Mouse (Mus musculus) hindbrain, embryonic 12.5 days (tissue): ENCODE data around the gene Ccdc97. TPM values are rescaled to one million over a fixed set of nuclear protein-coding genes. Genes with fewer than 3 reads are reported as not detected.
"Not testable (repeated sequence)": the region's sequence is repeated elsewhere in the genome, so short reads cannot be mapped to it uniquely, and the experiment has no call there.

Experiments used
- ATAC-seq: fragments of 200-750 bp; cut with Nextera tagmentation; 2 replicates; pipeline ENCODE4 v1.8.0; 2017; ENCODE audit warnings: moderate TSS enrichment; ENCODE audit not compliant: low FRiP score
- H3K27ac ChIP-seq: fragments of 300-500 bp; sonication (generic); 2 replicates; pipeline ENCODE4 v1.5.1; 2016; ENCODE audit warnings: mild to moderate bottlenecking
- H3K27me3 ChIP-seq: fragments of 300-500 bp; sonication (generic); 2 replicates; pipeline ENCODE4 v1.6.1; 2016; ENCODE audit warnings: mild to moderate bottlenecking
- H3K36me3 ChIP-seq: fragments of 300-500 bp; sonication (generic); 2 replicates; pipeline ENCODE4 v1.6.1; 2016; ENCODE audit warnings: mild to moderate bottlenecking
- H3K4me1 ChIP-seq: fragments of 300-500 bp; sonication (generic); 2 replicates; pipeline ENCODE4 v1.6.1; 2016
- H3K4me2 ChIP-seq: fragments of 300-500 bp; sonication (generic); replicated peaks from 2 replicates; pipeline ENCODE4 v1.6.1; 2016; ENCODE audit warnings: mild to moderate bottlenecking
- H3K4me3 ChIP-seq: fragments of 300-500 bp; sonication (generic); 2 replicates; pipeline ENCODE4 v1.5.1; 2016; ENCODE audit warnings: mild to moderate bottlenecking
- H3K9ac ChIP-seq: fragments of 300-500 bp; sonication (generic); 2 replicates; pipeline ENCODE4 v1.6.1; 2016; ENCODE audit warnings: mild to moderate bottlenecking, moderate library complexity
- H3K9me3 ChIP-seq: fragments of 300-500 bp; sonication (generic); replicated peaks from 2 replicates; pipeline ENCODE4 v1.6.1; 2016; ENCODE audit warnings: mild to moderate bottlenecking
- WGBS: fragments of 180-500 bp; shearing (Covaris S2); methylation state at CpG from one replicate; pipeline ENCODE4 v1.1.7; 2016; 5-methylcytosine and 5-hydroxymethylcytosine counted together
- polyA plus RNA-seq: library from polyadenylated mRNA; unstranded; fragments of >200 nt; fragmentation: Nextera tagmentation; extraction: Ambion mirVana; gene quantifications from 2 replicates; pipeline ENCODE4 v1.2.1, GENCODE M21; 2016

The Ccdc97 gene
- polyA plus RNA-seq, 1 experiment from 2014 or later = 32.8 TPM

DNA sequence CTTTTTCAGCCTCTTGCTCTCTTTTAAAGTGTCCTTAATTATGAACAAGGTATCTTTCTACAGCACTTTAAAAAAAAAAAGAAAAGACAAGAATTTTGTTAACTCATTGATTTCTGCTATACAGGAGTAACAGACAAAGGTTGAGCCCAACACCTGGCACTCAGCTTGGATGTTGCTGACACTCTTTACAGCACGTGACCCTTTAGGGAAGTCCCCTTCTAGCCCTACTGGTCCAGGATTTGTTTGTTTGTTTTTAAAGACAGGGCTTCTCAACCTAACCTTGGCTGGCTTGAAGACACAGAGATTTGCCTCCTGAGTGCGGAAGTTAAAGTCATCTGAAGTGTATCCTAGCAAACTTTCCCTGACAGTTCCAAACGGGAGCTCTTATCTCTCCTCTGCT lies 28.0 kb upstream of the Ccdc97 start:
- Histone ChIP-seq H3K4me2 (no peak overlapping the region), H3K4me1 (peaks cover 1% of the 10 kb centered on the region), H3K4me3 (no peak overlapping the region), H3K27me3 (no peaks in the 10 kb centered on the region), H3K9ac (no peak overlapping the region), H3K9me3 (no peaks in the 10 kb centered on the region), H3K27ac (no peak overlapping the region), H3K36me3 (peaks cover 93% of the 10 kb centered on the region)
- whole genome bisulfite sequencing = 84% methylated on average over 3 of the region's 3 CpGs
- no peak for ATAC-seq

DNA sequence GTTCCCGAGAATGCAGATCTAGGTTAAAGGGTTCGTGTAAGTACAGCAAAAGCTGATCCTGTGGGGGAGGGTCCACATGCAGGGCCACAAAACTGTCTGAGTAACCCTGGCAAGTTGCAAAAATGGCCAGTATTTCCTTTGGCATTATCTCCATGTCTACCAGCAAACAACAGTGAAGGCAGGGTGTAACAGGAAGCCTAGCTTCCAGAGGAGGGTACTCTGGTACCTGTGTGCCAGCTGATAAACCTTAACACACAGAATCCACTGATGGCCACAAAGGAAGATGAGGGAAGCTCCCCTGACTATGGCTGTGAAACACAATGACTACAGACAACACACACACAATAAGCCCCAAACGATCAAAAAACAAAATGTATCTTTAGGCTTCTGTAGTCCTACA lies 19.4 kb upstream of the Ccdc97 start:
- Histone ChIP-seq H3K4me3 (no peak overlapping the region), H3K27ac (no peak overlapping the region), H3K36me3 (peaks cover 94% of the 10 kb centered on the region), H3K9me3 (no peaks in the 10 kb centered on the region), H3K4me2 (no peak overlapping the region), H3K4me1 (no peaks in the 10 kb centered on the region), H3K27me3 (no peaks in the 10 kb centered on the region), H3K9ac (no peak overlapping the region)
- no peak for ATAC-seq
- 94% methylated on average over 3 of the region's 3 CpGs for WGBS

DNA sequence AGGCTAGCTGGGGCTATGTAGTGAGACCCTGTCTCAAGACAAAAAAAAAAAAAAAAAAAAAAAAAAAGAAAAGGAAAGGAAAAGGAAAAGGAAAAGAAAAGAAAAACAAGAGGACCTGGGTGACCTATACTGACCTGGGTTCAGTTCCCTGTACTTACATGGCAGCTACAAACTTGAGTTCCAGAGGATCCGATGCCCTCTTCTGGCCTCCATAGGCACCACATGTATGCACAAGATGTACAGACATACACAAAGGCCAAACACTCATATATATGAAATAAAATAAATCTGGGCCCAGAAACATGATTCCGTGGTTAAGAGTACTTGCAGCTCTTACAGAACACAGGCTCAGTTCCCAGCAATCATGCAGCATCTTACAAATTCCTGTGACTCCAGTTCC lies 18.0 kb upstream of the Ccdc97 start:
- Histone ChIP-seq H3K27ac (no peak overlapping the region), H3K4me2 (no peak overlapping the region), H3K4me3 (no peak overlapping the region), H3K4me1 (no peaks in the 10 kb centered on the region), H3K36me3 (peaks cover 94% of the 10 kb centered on the region), H3K9ac (no peak overlapping the region), H3K27me3 (no peaks in the 10 kb centered on the region), H3K9me3 (no peaks in the 10 kb centered on the region)
- ATAC-seq = no peak
- 95% methylated on average over 2 of the region's 2 CpGs for WGBS

DNA sequence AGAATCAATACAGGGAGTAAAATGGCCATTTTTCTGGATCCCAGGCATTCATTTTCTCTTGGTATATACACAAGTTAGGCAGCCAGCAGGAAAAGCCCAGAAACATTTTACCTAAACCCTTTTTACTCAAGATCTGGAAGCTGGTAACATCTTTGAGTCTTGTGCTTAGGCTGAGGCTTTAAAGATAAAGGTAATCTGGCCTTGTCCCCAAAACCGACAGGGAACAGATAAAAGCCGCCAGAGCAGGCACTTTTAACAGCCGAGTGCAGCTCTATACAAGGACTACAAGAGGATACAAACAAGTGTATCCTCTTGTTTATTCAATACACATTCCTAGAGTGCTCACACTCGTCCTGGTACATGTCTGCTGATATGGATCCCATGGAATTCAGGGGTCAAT lies 16.1 kb upstream of the Ccdc97 start:
- Histone ChIP-seq H3K4me3 (no peak overlapping the region), H3K4me1 (no peaks in the 10 kb centered on the region), H3K27me3 (no peaks in the 10 kb centered on the region), H3K36me3 (peaks cover 92% of the 10 kb centered on the region), H3K27ac (no peak overlapping the region), H3K9me3 (no peaks in the 10 kb centered on the region), H3K4me2 (no peak overlapping the region), H3K9ac (no peak overlapping the region)
- no peak for ATAC-seq
- 87% methylated on average over 4 of the region's 4 CpGs for WGBS

DNA sequence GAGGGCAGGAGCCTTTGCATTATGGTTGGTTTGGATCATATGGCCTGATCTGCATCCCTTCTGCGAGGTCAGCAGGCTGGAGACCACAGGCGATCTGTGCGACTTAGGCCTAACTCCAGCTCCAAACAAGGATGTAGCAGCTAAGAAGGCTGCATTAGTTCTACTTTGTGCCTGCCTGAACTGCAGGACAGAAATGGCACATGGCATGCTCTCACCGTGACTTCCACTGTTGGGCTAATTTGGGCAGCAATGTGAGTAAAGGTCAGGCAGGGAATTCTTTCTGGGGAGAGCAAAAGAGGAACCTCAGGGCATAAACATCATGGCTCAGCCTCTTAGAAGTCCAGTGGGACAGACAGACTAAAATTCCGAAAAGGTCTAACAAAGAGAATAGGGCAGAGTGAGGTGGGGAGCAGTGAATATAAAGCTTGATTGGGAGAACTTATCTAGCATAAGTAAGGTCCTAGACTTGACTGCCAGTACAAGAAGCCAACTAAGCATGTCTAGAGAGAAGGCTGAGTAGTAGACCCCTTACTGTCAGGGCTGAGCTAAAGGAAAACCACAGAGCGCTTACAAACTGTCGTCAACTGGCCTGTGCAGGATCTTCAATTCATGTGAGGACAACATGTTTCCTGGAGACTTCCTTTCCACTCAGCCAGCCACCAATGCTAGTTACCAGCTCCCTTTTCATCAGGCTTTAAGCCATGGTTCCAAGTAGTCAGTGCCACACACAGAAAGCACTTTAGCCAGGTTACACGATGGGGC lies 12.6 kb upstream of the Ccdc97 start:
- Histone ChIP-seq H3K9me3 (no peaks in the 10 kb centered on the region), H3K27ac (no peak overlapping the region), H3K4me2 (no peak overlapping the region), H3K4me1 (no peaks in the 10 kb centered on the region), H3K27me3 (no peaks in the 10 kb centered on the region), H3K4me3 (no peak overlapping the region), H3K9ac (no peak overlapping the region), H3K36me3 (peaks cover 92% of the 10 kb centered on the region)
- no peak for ATAC-seq
- 91% methylated on average over 8 of the region's 8 CpGs for WGBS

DNA sequence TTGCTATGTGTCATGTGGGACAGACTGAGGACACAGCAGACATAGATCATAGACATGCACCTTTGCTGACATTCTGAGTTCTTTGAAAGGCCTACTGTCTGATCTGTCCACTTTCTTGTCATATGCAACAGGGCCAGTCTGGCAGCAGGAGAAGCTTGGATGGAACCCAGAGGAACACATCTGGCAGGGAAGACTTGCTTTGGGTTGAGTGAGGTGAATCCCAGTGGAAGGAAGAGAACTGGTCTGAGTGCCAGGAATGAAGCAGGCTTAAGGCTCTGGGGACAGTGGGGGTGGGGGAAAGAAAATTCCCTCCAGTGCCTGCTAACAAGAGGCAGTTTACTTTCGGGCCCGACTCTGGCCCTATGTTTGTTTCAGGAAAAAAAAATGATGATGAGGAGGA lies 11.0 kb upstream of the Ccdc97 start:
- 97% methylated on average over 2 of the region's 2 CpGs for whole genome bisulfite sequencing
- H3K4me3 ChIP-seq = no peak overlapping the region
- no peak for ATAC-seq
- peaks cover 94% of the 10 kb centered on the region for H3K36me3 ChIP-seq
- no peak overlapping the region for H3K27ac ChIP-seq
- H3K4me1 ChIP-seq = no peaks in the 10 kb centered on the region
- H3K9me3 ChIP-seq = no peaks in the 10 kb centered on the region
- H3K9ac ChIP-seq = no peak overlapping the region
- H3K27me3 ChIP-seq = no peaks in the 10 kb centered on the region
- H3K4me2 ChIP-seq = no peak overlapping the region

DNA sequence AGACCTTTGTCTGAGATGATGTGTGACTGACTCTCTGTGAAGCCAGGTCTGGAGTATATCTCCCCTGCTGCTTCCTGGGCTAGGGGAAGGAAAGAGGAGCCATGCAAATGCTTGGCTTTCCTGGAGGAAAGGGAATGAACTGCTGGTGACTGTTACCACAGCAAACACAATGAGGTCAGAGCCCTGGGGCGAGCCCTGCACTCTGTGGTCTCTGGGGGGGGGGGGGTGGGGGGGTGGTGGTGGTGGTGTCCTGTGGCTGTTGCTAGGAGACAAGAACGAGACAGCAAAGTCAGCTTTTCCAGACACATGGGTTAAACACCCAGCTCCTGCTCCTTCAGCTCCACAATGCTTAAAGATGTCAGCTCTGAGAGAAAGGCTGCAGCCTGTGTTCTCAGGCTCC lies 10.5 kb upstream of the Ccdc97 start:
- no peak for ATAC-seq
- WGBS = 44% methylated on average over 2 of the region's 2 CpGs
- Histone ChIP-seq H3K36me3 (peaks cover 94% of the 10 kb centered on the region), H3K27me3 (no peaks in the 10 kb centered on the region), H3K4me1 (no peaks in the 10 kb centered on the region), H3K9ac (no peak overlapping the region), H3K4me2 (no peak overlapping the region), H3K27ac (no peak overlapping the region), H3K4me3 (no peak overlapping the region), H3K9me3 (no peaks in the 10 kb centered on the region)

DNA sequence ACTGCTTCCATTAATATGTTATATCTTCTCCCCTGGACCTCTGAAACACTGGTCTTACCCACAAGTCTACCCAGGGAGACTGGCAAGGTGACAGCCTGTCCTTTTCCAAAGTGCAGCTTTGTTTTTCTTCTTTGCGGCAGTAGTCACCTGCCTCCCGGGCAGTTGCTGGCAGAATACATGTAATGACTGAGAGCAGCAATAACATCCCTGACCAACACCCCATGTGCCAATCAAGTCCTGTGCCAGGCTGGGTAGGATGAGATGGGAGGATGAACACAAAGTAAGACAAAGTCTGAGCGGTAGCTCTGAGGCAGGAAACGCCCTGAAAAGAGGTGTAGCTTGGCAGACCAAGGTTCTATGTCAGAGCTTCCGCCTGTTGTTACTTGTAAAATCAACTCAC lies 8.9 kb upstream of the Ccdc97 start:
- H3K4me1 ChIP-seq = no peaks in the 10 kb centered on the region
- peaks cover 96% of the 10 kb centered on the region for H3K36me3 ChIP-seq
- no peak overlapping the region for H3K4me3 ChIP-seq
- no peaks in the 10 kb centered on the region for H3K27me3 ChIP-seq
- no peak for ATAC-seq
- no peaks in the 10 kb centered on the region for H3K9me3 ChIP-seq
- no peak overlapping the region for H3K9ac ChIP-seq
- 94% methylated on average over 5 of the region's 5 CpGs for WGBS
- no peak overlapping the region for H3K4me2 ChIP-seq
- no peak overlapping the region for H3K27ac ChIP-seq

DNA sequence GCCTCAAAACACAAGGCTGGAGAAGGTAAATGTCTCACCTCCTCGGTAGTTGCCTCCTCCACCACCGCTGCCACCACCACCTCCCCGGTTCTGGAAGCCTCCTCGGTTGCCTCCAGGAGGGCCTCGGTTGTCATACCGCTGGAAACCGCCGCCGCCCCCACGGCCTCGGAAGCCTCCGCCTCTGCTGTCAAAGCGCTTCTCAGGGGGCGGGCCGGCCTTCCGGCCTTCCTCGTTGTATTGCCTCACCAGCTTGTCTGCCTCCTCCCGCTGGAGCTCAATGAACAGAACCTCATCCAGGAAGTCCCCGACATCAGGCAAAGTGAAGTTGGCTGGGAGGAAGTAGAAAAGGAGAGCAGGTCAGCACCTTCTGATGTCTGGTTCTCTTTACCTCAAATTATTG lies 7.0 kb upstream of the Ccdc97 start:
- no peak overlapping the region for H3K4me2 ChIP-seq
- H3K4me1 ChIP-seq = no peaks in the 10 kb centered on the region
- H3K27ac ChIP-seq = no peak overlapping the region
- WGBS = 87% methylated on average over 19 of the region's 19 CpGs
- no peak for ATAC-seq
- H3K27me3 ChIP-seq = no peaks in the 10 kb centered on the region
- H3K4me3 ChIP-seq = no peak overlapping the region
- no peak overlapping the region for H3K9ac ChIP-seq
- H3K36me3 ChIP-seq = peaks cover 94% of the 10 kb centered on the region
- no peaks in the 10 kb centered on the region for H3K9me3 ChIP-seq

DNA sequence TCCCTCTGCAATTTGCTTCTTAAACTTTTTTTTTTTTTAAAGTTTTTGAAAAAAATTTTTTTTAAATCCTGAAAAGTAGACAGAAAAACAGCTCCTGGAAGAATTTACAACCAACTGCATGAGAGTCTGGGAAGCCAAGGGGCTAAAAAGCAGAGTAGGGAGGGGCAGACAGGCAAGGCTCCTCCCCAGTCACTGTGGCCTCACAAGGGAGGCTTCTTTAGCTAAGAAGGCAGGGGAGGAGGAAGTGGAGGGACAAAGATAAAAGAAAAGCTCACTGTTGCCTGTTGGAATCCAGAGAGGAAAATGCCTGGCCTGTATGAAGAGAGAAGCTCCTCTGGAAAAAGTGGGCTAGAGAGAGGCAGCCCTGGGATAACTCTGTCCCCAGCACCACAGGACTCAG lies 2.9 kb upstream of the Ccdc97 start:
- H3K4me1 ChIP-seq = peaks cover 16% of the 10 kb centered on the region
- H3K4me3 ChIP-seq, ATAC-seq, H3K27ac ChIP-seq, H3K9ac ChIP-seq, H3K4me2 ChIP-seq, H3K9me3 ChIP-seq, H3K27me3 ChIP-seq: not testable (repeated sequence)
- H3K36me3 ChIP-seq = peaks cover 64% of the 10 kb centered on the region

DNA sequence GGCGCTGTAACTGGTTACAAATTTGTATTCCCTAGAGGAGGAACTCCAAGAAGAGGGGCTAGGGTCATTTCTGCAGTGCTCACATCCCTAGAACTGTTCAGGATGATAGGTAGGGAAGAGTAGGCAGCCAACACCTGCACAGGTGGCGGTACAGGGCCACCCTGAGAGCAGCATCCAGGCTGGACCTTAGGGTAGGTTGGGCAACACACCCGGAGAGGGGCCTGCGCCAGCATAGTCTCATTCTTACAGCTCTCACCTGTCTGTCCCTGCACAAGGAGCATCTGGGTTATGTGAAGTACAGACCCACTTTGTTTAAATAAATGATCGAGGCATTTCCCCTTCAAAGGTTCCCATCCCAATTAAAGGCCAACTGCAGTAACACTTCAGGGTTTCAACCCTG lies 1.9 kb upstream of the Ccdc97 start:
- H3K27me3 ChIP-seq = no peaks in the 10 kb centered on the region
- peaks cover 16% of the 10 kb centered on the region for H3K4me1 ChIP-seq
- 96% methylated on average over 5 of the region's 5 CpGs for WGBS
- ATAC-seq = no peak
- H3K4me2 ChIP-seq = no peak overlapping the region
- H3K27ac ChIP-seq = no peak overlapping the region
- H3K4me3 ChIP-seq = no peak overlapping the region
- H3K36me3 ChIP-seq = peaks cover 59% of the 10 kb centered on the region
- H3K9ac ChIP-seq = no peak overlapping the region
- H3K9me3 ChIP-seq = no peaks in the 10 kb centered on the region

DNA sequence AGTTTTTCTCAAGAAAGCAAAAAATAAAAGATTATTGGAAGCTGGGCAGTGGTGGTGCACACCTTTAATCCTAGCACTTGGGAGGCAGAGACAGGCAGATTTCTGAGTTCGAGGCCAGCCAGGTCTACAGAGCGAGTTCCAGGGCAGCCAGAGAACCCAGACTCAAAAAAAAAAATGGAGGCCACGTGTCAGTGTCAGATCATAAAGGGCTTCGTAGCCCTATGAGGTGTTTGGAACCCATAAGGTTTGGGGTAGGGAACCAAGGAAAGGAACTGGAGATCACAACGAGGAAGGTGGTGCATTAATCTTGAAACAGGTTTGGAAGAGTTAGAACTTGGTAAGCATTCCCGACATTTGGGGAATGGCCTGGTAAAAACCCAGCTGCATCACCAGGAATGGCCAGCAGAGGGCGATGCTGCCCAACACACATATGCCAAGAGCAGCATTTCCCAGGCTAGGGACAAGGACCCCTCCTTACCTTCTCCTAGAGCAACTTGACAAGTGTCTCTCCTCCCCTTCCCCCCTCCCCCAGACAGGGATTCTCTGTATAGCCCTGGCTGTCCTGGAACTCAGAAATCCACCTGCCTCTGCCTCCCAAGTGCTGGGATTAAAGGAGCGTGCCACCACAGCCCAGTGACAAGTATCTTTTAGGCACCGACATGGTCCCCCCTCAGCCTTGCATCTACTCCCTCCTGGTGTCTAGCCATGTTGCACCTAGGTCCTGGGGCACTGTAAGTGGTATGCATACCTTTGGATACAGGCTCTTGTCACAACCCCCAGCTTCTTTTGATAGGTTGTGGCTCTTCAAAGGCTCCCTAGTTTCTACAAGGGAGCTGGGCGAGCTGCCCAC lies 1.1 kb upstream of the Ccdc97 start:
- no peak overlapping the region for H3K27ac ChIP-seq
- peaks cover 16% of the 10 kb centered on the region for H3K4me1 ChIP-seq
- no peaks in the 10 kb centered on the region for H3K9me3 ChIP-seq
- no peak overlapping the region for H3K9ac ChIP-seq
- H3K36me3 ChIP-seq = peaks cover 59% of the 10 kb centered on the region
- H3K4me3 ChIP-seq = no peak overlapping the region
- H3K4me2 ChIP-seq = peak overlapping the region; percentile 84; the same call in 1 of the 2 replicates
- peak; percentile 39; the same call in 1 of the 2 replicates for ATAC-seq
- no peaks in the 10 kb centered on the region for H3K27me3 ChIP-seq
- 65% methylated on average over 10 of the region's 10 CpGs for WGBS

DNA sequence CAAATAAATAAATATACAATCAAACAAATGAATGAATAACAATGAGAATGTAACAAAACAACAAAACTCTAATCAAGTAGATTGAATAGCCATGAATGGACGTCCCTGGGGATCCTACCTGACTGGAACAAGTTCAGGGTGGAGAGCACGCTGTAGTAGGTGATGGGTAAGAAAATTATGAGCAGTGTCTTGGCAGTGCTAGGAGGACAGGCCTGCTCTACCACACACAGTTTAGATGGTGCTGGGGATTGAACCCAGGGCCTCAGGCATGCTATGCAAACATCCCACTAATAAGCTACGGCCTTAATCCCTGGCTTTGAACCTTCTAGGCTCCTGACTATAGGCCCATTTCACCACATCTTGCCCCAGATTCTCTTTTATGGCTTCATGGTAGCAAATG lies 1.4 kb downstream of the Ccdc97 start:
- peaks cover 59% of the 10 kb centered on the region for H3K36me3 ChIP-seq
- ATAC-seq = no peak
- H3K4me1 ChIP-seq = peaks cover 19% of the 10 kb centered on the region
- H3K27ac ChIP-seq = no peak overlapping the region
- no peak overlapping the region for H3K4me3 ChIP-seq
- peak overlapping the region; percentile 84; the same call in 1 of the 2 replicates for H3K4me2 ChIP-seq
- 90% methylated on average over 3 of the region's 3 CpGs for WGBS
- no peaks in the 10 kb centered on the region for H3K9me3 ChIP-seq
- H3K9ac ChIP-seq = no peak overlapping the region
- no peaks in the 10 kb centered on the region for H3K27me3 ChIP-seq
